Comparison of ENCODE assay signal across 12 mouse cellular contexts in the genomic region with DNA sequence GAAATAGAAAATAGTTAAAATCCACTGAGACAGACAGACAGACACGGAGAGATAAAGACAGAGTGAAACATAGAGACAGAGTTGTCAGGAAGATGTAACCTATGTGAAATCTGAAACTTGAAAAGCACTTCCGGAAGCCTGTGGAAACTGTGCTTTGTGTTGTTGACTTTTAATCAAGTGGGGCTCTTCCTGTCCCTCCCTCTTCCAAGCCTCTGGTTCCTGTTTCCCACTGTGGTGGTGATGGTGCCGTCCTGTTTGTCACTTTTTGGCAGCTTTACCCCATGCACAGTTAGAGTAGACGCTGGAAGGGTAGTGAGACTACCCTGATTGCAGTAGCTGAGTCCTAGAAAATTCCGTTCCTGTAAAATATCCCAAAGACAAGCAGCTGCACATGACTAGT. TPM values are rescaled to one million over a fixed set of nuclear protein-coding genes. Genes with fewer than 3 reads are reported as not detected.
DNase-seq lines count a peak whose midpoint lies in the region; ATAC-seq and TF ChIP-seq lines count a peak whose summit lies in the region.
"Had no signal": no experiment of that assay in that cellular context is flagged by ENCODE, and none has a peak within 500 bp of the region (broad histone marks: within the 10 kb centered on the region; RNA-seq: fewer than 3 reads in every experiment).

No protein-coding gene starts in this region.

- H3K9me3 ChIP-seq in heart, embryonic 14.5 days (ENCODE audit: control insufficient read depth, low read length), result no peaks in the 10 kb centered on the region
- H3K9me3 ChIP-seq in heart, embryonic 10.5 days, result no peaks in the 10 kb centered on the region
- H3K9me3 ChIP-seq in lung, embryonic 16.5 days (ENCODE audit: control insufficient read depth, low read length), result no peaks in the 10 kb centered on the region
- H3K9me3 ChIP-seq in MEL (replicated peaks; ENCODE audit: insufficient read depth, low read length), result no peaks in the 10 kb centered on the region
- H3K9me3 ChIP-seq: limb, embryonic 12.5 days had no signal

- TF ChIP-seq RAD21 in MEL (IDR thresholded peaks at IDR 0.05; ENCODE audit: low read depth, low read length), result no peak

- no peaks in the 10 kb centered on the region for H3K27me3 ChIP-seq in heart, embryonic 14.5 days (ENCODE audit: control insufficient read depth, insufficient read depth, low read length)
- H3K27me3 ChIP-seq in heart, embryonic 10.5 days (ENCODE audit: insufficient read depth, poor library complexity, severe bottlenecking), result peaks cover 13% of the 10 kb centered on the region; the same call in 1 of the 2 replicates
- H3K27me3 ChIP-seq in lung, embryonic 16.5 days (ENCODE audit: control insufficient read depth, insufficient read depth, low read depth, low read length), result no peaks in the 10 kb centered on the region
- peaks cover 0 to 4% of the 10 kb centered on the region in 2 experiments; a peak in 3 of 4 replicates for H3K27me3 ChIP-seq in MEL (ENCODE audit: control insufficient read depth in 1 of 2, insufficient read depth in 2 of 2, low read length in 2 of 2)
- H3K27me3 ChIP-seq: CH12.LX had no signal

- no peak for TF ChIP-seq POLR2A in MEL (IDR thresholded peaks at IDR 0.05; ENCODE audit: control insufficient read depth in 1 of 2, insufficient read depth in 1 of 2, low read depth in 1 of 2, low read length in 2 of 2, poor library complexity in 1 of 2)

- H3K9ac ChIP-seq in heart, embryonic 14.5 days (ENCODE audit: low read length), result no peak overlapping the region
- H3K9ac ChIP-seq in lung, embryonic 16.5 days (ENCODE audit: low read length), result no peak overlapping the region
- H3K9ac ChIP-seq in MEL (ENCODE audit: control insufficient read depth, low read depth, low read length, poor library complexity, severe bottlenecking), result no peak overlapping the region
- H3K9ac ChIP-seq: limb, embryonic 12.5 days had no signal

- H3K36me3 ChIP-seq in heart, embryonic 14.5 days (ENCODE audit: control insufficient read depth, insufficient read depth, low read length), result no peaks in the 10 kb centered on the region
- H3K36me3 ChIP-seq in heart, embryonic 10.5 days, result no peaks in the 10 kb centered on the region
- H3K36me3 ChIP-seq in lung, embryonic 16.5 days (ENCODE audit: control insufficient read depth, insufficient read depth, low read length), result no peaks in the 10 kb centered on the region
- H3K36me3 ChIP-seq in MEL (ENCODE audit: control insufficient read depth in 1 of 2, insufficient read depth in 2 of 2, low read length in 2 of 2), result no peaks in the 10 kb centered on the region
- H3K36me3 ChIP-seq: limb, embryonic 12.5 days had no signal

- peak; percentile 56; the same call in 1 of the 2 replicates for ATAC-seq in heart, embryonic 14.5 days (ENCODE audit: insufficient number of reproducible peaks, insufficient read depth, low FRiP score, low read depth)
- ATAC-seq in lung, embryonic 16.5 days (ENCODE audit: low read depth), result peak; percentile 68; the same call in 1 of the 2 replicates

- no peak overlapping the region for H3K4me3 ChIP-seq in heart, embryonic 14.5 days (ENCODE audit: control insufficient read depth in 1 of 2, insufficient read depth in 1 of 2, low read depth in 1 of 2, low read length in 2 of 2)
- no peak overlapping the region for H3K4me3 ChIP-seq in heart, embryonic 10.5 days
- H3K4me3 ChIP-seq in lung, embryonic 16.5 days (ENCODE audit: low read length), result no peak overlapping the region
- H3K4me3 ChIP-seq in MEL (ENCODE audit: control insufficient read depth in 1 of 2, insufficient read depth in 1 of 2, low read depth in 2 of 2, low read length in 2 of 2), result no peak overlapping the region
- H3K4me3 ChIP-seq: limb, embryonic 12.5 days; megakaryocyte, embryonic 14.5 days had no signal

- H3K79me2 ChIP-seq in MEL (ENCODE audit: control insufficient read depth, insufficient read depth, low read length, poor library complexity), result no peaks in the 10 kb centered on the region

- peaks cover 0 to 2% of the 10 kb centered on the region in 2 experiments; a peak in 1 of 4 replicates for H3K4me1 ChIP-seq in heart, embryonic 14.5 days (ENCODE audit: control insufficient read depth in 2 of 2, insufficient read depth in 2 of 2, low read length in 2 of 2)
- H3K4me1 ChIP-seq in heart, embryonic 10.5 days, result peaks cover 10% of the 10 kb centered on the region
- H3K4me1 ChIP-seq in lung, embryonic 16.5 days (replicated peaks; ENCODE audit: control insufficient read depth, insufficient read depth, low read length), result no peaks in the 10 kb centered on the region
- H3K4me1 ChIP-seq in MEL (ENCODE audit: control insufficient read depth in 1 of 2, insufficient read depth in 2 of 2, low read length in 2 of 2), result no peaks in the 10 kb centered on the region
- H3K4me1 ChIP-seq: limb, embryonic 12.5 days had no signal

- peak overlapping the region in 1 of 2 experiments; percentile 12; a peak in 1 of 4 replicates for H3K27ac ChIP-seq in heart, embryonic 14.5 days (replicated peaks in 1 of 2; ENCODE audit: control insufficient read depth in 1 of 2, insufficient read depth in 1 of 2, low read depth in 2 of 2, low read length in 2 of 2)
- H3K27ac ChIP-seq in heart, embryonic 10.5 days, result no peak overlapping the region
- H3K27ac ChIP-seq in lung, embryonic 16.5 days (ENCODE audit: low read length), result 0 out of 2 replicates have a peak overlapping the region, but pooled peaks have one; percentile 16
- H3K27ac ChIP-seq in MEL (ENCODE audit: control insufficient read depth, low read depth, low read length), result no peak overlapping the region
- H3K27ac ChIP-seq: limb, embryonic 12.5 days had no signal

- 31% methylated on average over 5 of the region's 5 CpGs for WGBS in heart, embryonic 14.5 days
- WGBS in heart, embryonic 10.5 days, result 24% methylated on average over 5 of the region's 5 CpGs
- WGBS in lung, embryonic 16.5 days, result 19% methylated on average over 5 of the region's 5 CpGs

- no peak for DNase-seq in heart, embryonic 10.5 days (ENCODE audit: low spot score)
- DNase-seq in lung, postnatal 4 days, result no peak
- DNase-seq in MEL (ENCODE audit: low read depth, low spot score), result peak; percentile 20
- DNase-seq in lung, postnatal 25 days (ENCODE audit: low spot score), result peak; percentile 14
- DNase-seq in right cerebral cortex, postnatal 14 days, result no peak
- no peak for DNase-seq in ovary, postnatal 14 days (ENCODE audit: low spot score)
- DNase-seq: cerebellum, adult 8-10 months had no signal

- no peak for TF ChIP-seq EP300 in MEL (IDR thresholded peaks at IDR 0.05; ENCODE audit: low read depth in 1 of 2, low read length in 2 of 2)

- H3K4me2 ChIP-seq in heart, embryonic 14.5 days (ENCODE audit: low read length), result no peak overlapping the region
- H3K4me2 ChIP-seq in lung, embryonic 16.5 days (ENCODE audit: low read depth, low read length), result no peak overlapping the region
- H3K4me2 ChIP-seq: limb, embryonic 12.5 days had no signal

- no peak for TF ChIP-seq CTCF in MEL (IDR thresholded peaks at IDR 0.05 in 2 of 3, conservative IDR thresholded peaks at IDR 0.05 in 1 of 3; ENCODE audit: control insufficient read depth in 1 of 3, insufficient read depth in 1 of 3, low read depth in 2 of 3, low read length in 3 of 3, poor library complexity in 1 of 3, severe bottlenecking in 1 of 3)

TF ChIP-seq in MEL, 35 proteins besides CTCF, POLR2A, EP300 and RAD21:
- TF ChIP-seq USF1 (IDR thresholded peaks at IDR 0.05; ENCODE audit: low read depth, low read length), result no peak
- no peak for TF ChIP-seq MYB (IDR thresholded peaks at IDR 0.05; ENCODE audit: low read depth, low read length)
- TF ChIP-seq SMC3 (IDR thresholded peaks at IDR 0.05; ENCODE audit: low read depth, low read length), result no peak
- TF ChIP-seq KAT2A (conservative IDR thresholded peaks at IDR 0.05; ENCODE audit: low read depth, low read length), result no peak
- no peak for TF ChIP-seq SIN3A (IDR thresholded peaks at IDR 0.05; ENCODE audit: low read length)
- no peak for TF ChIP-seq NRF1 (IDR thresholded peaks at IDR 0.05; ENCODE audit: insufficient read depth, low read depth, low read length, poor library complexity, severe bottlenecking)
- no peak for TF ChIP-seq MAZ (IDR thresholded peaks at IDR 0.05; ENCODE audit: low read depth, low read length)
- no peak for TF ChIP-seq GATA1 (IDR thresholded peaks at IDR 0.05; ENCODE audit: low read depth, low read length)
- TF ChIP-seq ELF1 (IDR thresholded peaks at IDR 0.05; ENCODE audit: low read depth, low read length), result no peak
- TF ChIP-seq GABPA (IDR thresholded peaks at IDR 0.05; ENCODE audit: low read depth, low read length), result no peak
- TF ChIP-seq JUND (IDR thresholded peaks at IDR 0.05; ENCODE audit: low read depth, low read length), result no peak
- TF ChIP-seq TAL1 (IDR thresholded peaks at IDR 0.05; ENCODE audit: low read length), result no peak
- TF ChIP-seq CHD2 (IDR thresholded peaks at IDR 0.05; ENCODE audit: low read length), result no peak
- TF ChIP-seq BHLHE40 (IDR thresholded peaks at IDR 0.05; ENCODE audit: borderline replicate concordance, low read depth, low read length), result no peak
- TF ChIP-seq ZNF384 (IDR thresholded peaks at IDR 0.05; ENCODE audit: low read depth, low read length), result no peak

RNA-seq across cellular contexts. Expression of a gene that starts 17.4 kb away (rescaled TPM):
- polyA plus RNA-seq in heart, embryonic 14.5 days (2014; fragmentation: Nextera tagmentation; extraction: Ambion mirVana), result 14.9 TPM in 2 replicates
- 13.8 and 17.9 TPM in 2 replicates for polyA plus RNA-seq in heart, embryonic 10.5 days (2016; fragmentation: Nextera tagmentation; extraction: Ambion mirVana)
- polyA plus RNA-seq in lung, embryonic 16.5 days (2015; fragmentation: Nextera tagmentation; extraction: Ambion mirVana), result 16.5 and 18.4 TPM in 2 replicates
- 22.5 and 32.8 TPM in 2 replicates for total RNA-seq in MEL (2012; rRNA removed)
- 10 to 100 TPM in 1 of 2 experiments, not detected in 1; 37.8 TPM for polyA plus RNA-seq in MEL (2012; ENCODE audit: insufficient read depth in 1 of 2, insufficient read length in 2 of 2, low read depth in 1 of 2, low replicate concordance in 2 of 2, missing spikeins in 1 of 2)
- total RNA-seq: CH12.LX had no signal

RNA-seq across cellular contexts. Expression of a gene that starts 36.7 kb away (rescaled TPM):
- polyA plus RNA-seq in heart, embryonic 14.5 days (2014; fragmentation: Nextera tagmentation; extraction: Ambion mirVana), result 45.7 and 48.4 TPM in 2 replicates
- 65.2 and 69.7 TPM in 2 replicates for polyA plus RNA-seq in heart, embryonic 10.5 days (2016; fragmentation: Nextera tagmentation; extraction: Ambion mirVana)
- polyA plus RNA-seq in lung, embryonic 16.5 days (2015; fragmentation: Nextera tagmentation; extraction: Ambion mirVana), result 40.5 and 43.8 TPM in 2 replicates
- total RNA-seq in MEL (2012; rRNA removed), result 72.6 and 73.9 TPM in 2 replicates
- polyA plus RNA-seq in MEL (2012; ENCODE audit: insufficient read depth in 1 of 2, insufficient read length in 2 of 2, low read depth in 1 of 2, low replicate concordance in 2 of 2, missing spikeins in 1 of 2), result 10 to 100 TPM; 62.5 to 63.7 TPM

Comparison
In these comparisons a context has a peak if more than half of its experiments do, and no peak if none do; other contexts are left out.
1. DNase-seq: peak in MEL (single experiment) and lung, postnatal 25 days (single experiment); none in heart, embryonic 10.5 days (single experiment), lung, postnatal 4 days (0 of 2), right cerebral cortex, postnatal 14 days (single experiment) and ovary, postnatal 14 days (single experiment).